Mouse (Mus musculus): Measurements from ENCODE around the gene Cep295. TPM values are rescaled to one million over a fixed set of nuclear protein-coding genes. Genes with fewer than 3 reads are reported as not detected.
"Not testable (repeated sequence)": the region's sequence is repeated elsewhere in the genome, so short reads cannot be mapped to it uniquely, and the experiment has no call there.

Gene Cep295
- total RNA-seq, 2 experiments from 2014 or later, result 11.4 to 12.3 TPM

GRCm38 (mm10) chr9:15306398-15307119 is 51.0 kb downstream of the Cep295 start, which contains the start of gene 4931406C07Rik:
Gene 4931406C07Rik (minus strand): TSS chr9:15306448.
- DNase-seq, result no peak

GRCm38 (mm10) chr9:15305503-15306397 is 51.8 kb downstream of the Cep295 start, which contains the start of gene Taf1d:
Gene Taf1d (plus strand): TSS chr9:15306214.
- DNase-seq, result peak; percentile 97 to 99

- DNase-seq, result peak; percentile 32 to 46
These were observed 54.7 kb downstream of the Cep295 start for GRCm38 (mm10) chr9:15302881-15303280.

- DNase-seq, result not testable (repeated sequence)
These were observed 55.6 kb downstream of the Cep295 start for GRCm38 (mm10) chr9:15302006-15302405.

GRCm38 (mm10) chr9:15301399-15301798 is 56.2 kb downstream of the Cep295 start:
- peak; percentile 79 to 80 for DNase-seq

GRCm38 (mm10) chr9:15300056-15300455 is 57.5 kb downstream of the Cep295 start:
- DNase-seq, result no peak

- DNase-seq, result no peak
These were observed 59.1 kb downstream of the Cep295 start for GRCm38 (mm10) chr9:15298451-15298850.

- DNase-seq, result no peak
These were observed 60.5 kb downstream of the Cep295 start for GRCm38 (mm10) chr9:15297112-15297511.

GRCm38 (mm10) chr9:15289251-15289650 is 68.3 kb downstream of the Cep295 start:
- no peak for DNase-seq

- no peak for DNase-seq
These were observed 69.2 kb downstream of the Cep295 start for GRCm38 (mm10) chr9:15288402-15288801.

GRCm38 (mm10) chr9:15287846-15288245 is 69.7 kb downstream of the Cep295 start:
- no peak for DNase-seq

GRCm38 (mm10) chr9:15285443-15285842 is 72.1 kb downstream of the Cep295 start:
- DNase-seq, result peak; percentile 30 to 41

GRCm38 (mm10) chr9:15280491-15280879 is 77.1 kb downstream of the Cep295 start:
- DNase-seq, result no peak

GRCm38 (mm10) chr9:15279649-15280490 is 77.7 kb downstream of the Cep295 start, which contains the start of gene Med17:
Gene Med17 (minus strand): TSS chr9:15279931.
- peak; percentile 95 to 96 for DNase-seq

GRCm38 (mm10) chr9:15279139-15279648 is 78.4 kb downstream of the Cep295 start:
- no peak for DNase-seq

- DNase-seq, result no peak
These were observed 79.2 kb downstream of the Cep295 start for GRCm38 (mm10) chr9:15278343-15278742.

GRCm38 (mm10) chr9:15276855-15277254 is 80.7 kb downstream of the Cep295 start:
- DNase-seq, result no peak

- DNase-seq, result no peak
These were observed 83.6 kb downstream of the Cep295 start for GRCm38 (mm10) chr9:15273981-15274380.
